Mouse (Mus musculus) small intestine, adult 2 months (tissue): ENCODE measurements at regions not wholly inside any gene's neighbourhood (a gene's known extent, or its start where the extent isn't known, plus 50 kb on each side); places are given as distances from the start of the nearest gene placed in this dataset.

Source experiments
- CTCF ChIP-seq: fragments of 200-500 bp; IDR thresholded peaks from 2 replicates; pipeline ENCODE4 v1.5.1; 2012; ENCODE audit warnings: low read depth, mild to moderate bottlenecking, control low read depth, inconsistent platforms, low read length, moderate library complexity, mixed read lengths; ENCODE audit not compliant: insufficient replicate concordance, insufficient read length; ENCODE audit errors: extremely low read depth
- POLR2A ChIP-seq: fragments of 200-500 bp; IDR thresholded peaks from 2 replicates; pipeline ENCODE4 v1.6.1; 2012; ENCODE audit warnings: low read depth, mild to moderate bottlenecking, control low read depth, inconsistent platforms, low read length, moderate library complexity

DNA sequence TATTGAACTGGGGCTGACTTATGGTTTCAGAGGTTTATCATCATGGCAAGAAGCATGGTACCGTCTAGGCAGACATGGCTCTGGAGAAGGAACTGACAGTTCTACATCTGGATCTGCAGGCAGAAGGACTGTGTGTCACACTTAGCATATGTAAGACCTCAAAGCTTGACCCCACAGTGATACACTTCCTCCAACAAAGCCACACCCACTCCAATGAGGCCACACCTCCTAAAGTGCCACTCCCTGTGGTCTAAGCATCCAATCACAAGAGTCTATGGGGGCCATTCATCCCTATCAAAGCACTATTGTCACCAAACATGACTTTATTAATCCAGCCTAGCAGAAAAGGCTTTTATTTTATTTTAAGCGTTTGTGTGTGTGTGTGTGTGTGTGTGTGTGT is 96.2 kb upstream of the Fam3c start:
- no peak for TF ChIP-seq CTCF
- no peak for TF ChIP-seq POLR2A
